Mouse (Mus musculus) embryonic fibroblast, embryonic 13.5 days (primary cell): ENCODE measurements at regions not wholly inside any gene's neighbourhood (a gene's known extent, or its start where the extent isn't known, plus 50 kb on each side); places are given as distances from the start of the nearest gene placed in this dataset.

Source experiments
- H3K27ac ChIP-seq: 2 replicates; pipeline ENCODE4 v1.5.1; 2012; ENCODE audit warnings: low read length, control low read depth, inconsistent platforms; ENCODE audit not compliant: insufficient read depth
- H3K4me1 ChIP-seq: 2 replicates; pipeline ENCODE4 v1.6.1; 2011; ENCODE audit warnings: low read length; ENCODE audit not compliant: control insufficient read depth, insufficient read depth
- H3K4me3 ChIP-seq: 2 replicates; pipeline ENCODE4 v1.5.1; 2011; ENCODE audit warnings: mild to moderate bottlenecking, control low read depth, low read length; ENCODE audit not compliant: insufficient read depth
- CTCF ChIP-seq: IDR thresholded peaks from 2 replicates; pipeline ENCODE4 v1.5.1; 2011; ENCODE audit warnings: mild to moderate bottlenecking, control low read depth, low read length, moderate library complexity, borderline replicate concordance; ENCODE audit not compliant: insufficient read depth
- POLR2A ChIP-seq: IDR thresholded peaks from 2 replicates; pipeline ENCODE4 v1.6.1; 2011; ENCODE audit warnings: low read depth, mild to moderate bottlenecking, control low read depth, low read length, moderate library complexity

- no peak for TF ChIP-seq CTCF
- TF ChIP-seq POLR2A = no peak
- Histone ChIP-seq H3K4me1 (no peaks in the 10 kb centered on the region), H3K4me3 (no peak overlapping the region), H3K27ac (no peak overlapping the region)
These were observed 1789.0 kb upstream of the Gm7489 start for GRCm38 (mm10) chr15:52095629-52096190.

- Histone ChIP-seq H3K4me1 (no peaks in the 10 kb centered on the region), H3K4me3 (no peak overlapping the region), H3K27ac (no peak overlapping the region)
- TF ChIP-seq CTCF (no peak), POLR2A (no peak)
These were observed 1775.9 kb upstream of the Gm7489 start for GRCm38 (mm10) chr15:52108761-52109160.

GRCm38 (mm10) chr15:52114368-52115036 is 1770.2 kb upstream of the Gm7489 start:
- Histone ChIP-seq H3K4me1 (no peaks in the 10 kb centered on the region), H3K27ac (no peak overlapping the region), H3K4me3 (no peak overlapping the region)
- TF ChIP-seq POLR2A = no peak
- TF ChIP-seq CTCF = no peak

- Histone ChIP-seq H3K4me3 (no peak overlapping the region), H3K27ac (no peak overlapping the region), H3K4me1 (no peaks in the 10 kb centered on the region)
- TF ChIP-seq POLR2A (no peak), CTCF (no peak)
These were observed 1748.0 kb upstream of the Gm7489 start for GRCm38 (mm10) chr15:52136693-52137092.

GRCm38 (mm10) chr15:52153421-52153820 is 1731.3 kb upstream of the Gm7489 start:
- TF ChIP-seq POLR2A = no peak
- TF ChIP-seq CTCF = peak; percentile 50; the same call in 1 of the 2 replicates
- H3K27ac ChIP-seq = no peak overlapping the region
- no peaks in the 10 kb centered on the region for H3K4me1 ChIP-seq
- H3K4me3 ChIP-seq = no peak overlapping the region

GRCm38 (mm10) chr15:52155784-52156183 is 1728.9 kb upstream of the Gm7489 start:
- H3K4me3 ChIP-seq = no peak overlapping the region
- H3K4me1 ChIP-seq = no peaks in the 10 kb centered on the region
- no peak for TF ChIP-seq POLR2A
- TF ChIP-seq CTCF = no peak
- H3K27ac ChIP-seq = no peak overlapping the region

- no peak for TF ChIP-seq POLR2A
- no peak for TF ChIP-seq CTCF
- H3K4me1 ChIP-seq = no peaks in the 10 kb centered on the region
- H3K27ac ChIP-seq = no peak overlapping the region
- H3K4me3 ChIP-seq = no peak overlapping the region
These were observed 1727.9 kb upstream of the Gm7489 start for GRCm38 (mm10) chr15:52156779-52157178.

GRCm38 (mm10) chr15:52160181-52161088 is 1724.3 kb upstream of the Gm7489 start:
- TF ChIP-seq CTCF (peak; percentile 92), POLR2A (no peak)
- Histone ChIP-seq H3K4me1 (no peaks in the 10 kb centered on the region), H3K4me3 (no peak overlapping the region), H3K27ac (no peak overlapping the region)

- Histone ChIP-seq H3K4me1 (no peaks in the 10 kb centered on the region), H3K4me3 (no peak overlapping the region), H3K27ac (no peak overlapping the region)
- no peak for TF ChIP-seq CTCF
- TF ChIP-seq POLR2A = no peak
These were observed 1723.6 kb upstream of the Gm7489 start for GRCm38 (mm10) chr15:52161089-52161442.

GRCm38 (mm10) chr15:52161568-52162316 is 1723.0 kb upstream of the Gm7489 start:
- H3K4me1 ChIP-seq = no peaks in the 10 kb centered on the region
- no peak overlapping the region for H3K4me3 ChIP-seq
- no peak overlapping the region for H3K27ac ChIP-seq
- TF ChIP-seq POLR2A (no peak), CTCF (no peak)
